Mouse (Mus musculus) erythroblast, embryonic 14.5 days (primary cell): ENCODE data around the gene Acad8. TPM values are rescaled to one million over a fixed set of nuclear protein-coding genes. Genes with fewer than 3 reads are reported as not detected.

Experiments
- H3K27me3 ChIP-seq: 2 replicates; pipeline ENCODE4 v1.6.1; 2012; ENCODE audit warnings: inconsistent platforms; ENCODE audit not compliant: control insufficient read depth
- H3K36me3 ChIP-seq: 2 replicates; pipeline ENCODE4 v1.6.1; 2012; ENCODE audit warnings: mild to moderate bottlenecking, inconsistent platforms; ENCODE audit not compliant: control insufficient read depth
- H3K4me1 ChIP-seq: 2 replicates; pipeline ENCODE4 v1.6.1; 2012; ENCODE audit warnings: inconsistent platforms; ENCODE audit not compliant: control insufficient read depth
- H3K4me3 ChIP-seq: replicated peaks from 2 replicates; pipeline ENCODE3; 2012; ENCODE audit warnings: moderate library complexity, mild to moderate bottlenecking, inconsistent platforms
- H3K9me3 ChIP-seq: 2 replicates; pipeline ENCODE4 v1.6.1; 2012; ENCODE audit warnings: low read length, inconsistent platforms, mixed read lengths; ENCODE audit not compliant: control insufficient read depth
- GATA1 ChIP-seq: IDR thresholded peaks from 2 replicates; pipeline ENCODE4 v1.6.1; 2012; ENCODE audit warnings: low read length, inconsistent platforms, mixed read lengths
- TAL1 ChIP-seq: IDR thresholded peaks from 3 replicates; pipeline ENCODE4 v1.6.1; 2012; ENCODE audit warnings: low read length, inconsistent platforms, mixed read lengths
- polyA plus RNA-seq: library from polyadenylated mRNA; stranded (reverse); fragments of >175 nt; gene quantifications from 2 replicates; pipeline ENCODE4 v1.2.3, GENCODE M21; 2012

Acad8 gene
- 0.09 and 0.10 TPM in 2 replicates for polyA plus RNA-seq

DNA sequence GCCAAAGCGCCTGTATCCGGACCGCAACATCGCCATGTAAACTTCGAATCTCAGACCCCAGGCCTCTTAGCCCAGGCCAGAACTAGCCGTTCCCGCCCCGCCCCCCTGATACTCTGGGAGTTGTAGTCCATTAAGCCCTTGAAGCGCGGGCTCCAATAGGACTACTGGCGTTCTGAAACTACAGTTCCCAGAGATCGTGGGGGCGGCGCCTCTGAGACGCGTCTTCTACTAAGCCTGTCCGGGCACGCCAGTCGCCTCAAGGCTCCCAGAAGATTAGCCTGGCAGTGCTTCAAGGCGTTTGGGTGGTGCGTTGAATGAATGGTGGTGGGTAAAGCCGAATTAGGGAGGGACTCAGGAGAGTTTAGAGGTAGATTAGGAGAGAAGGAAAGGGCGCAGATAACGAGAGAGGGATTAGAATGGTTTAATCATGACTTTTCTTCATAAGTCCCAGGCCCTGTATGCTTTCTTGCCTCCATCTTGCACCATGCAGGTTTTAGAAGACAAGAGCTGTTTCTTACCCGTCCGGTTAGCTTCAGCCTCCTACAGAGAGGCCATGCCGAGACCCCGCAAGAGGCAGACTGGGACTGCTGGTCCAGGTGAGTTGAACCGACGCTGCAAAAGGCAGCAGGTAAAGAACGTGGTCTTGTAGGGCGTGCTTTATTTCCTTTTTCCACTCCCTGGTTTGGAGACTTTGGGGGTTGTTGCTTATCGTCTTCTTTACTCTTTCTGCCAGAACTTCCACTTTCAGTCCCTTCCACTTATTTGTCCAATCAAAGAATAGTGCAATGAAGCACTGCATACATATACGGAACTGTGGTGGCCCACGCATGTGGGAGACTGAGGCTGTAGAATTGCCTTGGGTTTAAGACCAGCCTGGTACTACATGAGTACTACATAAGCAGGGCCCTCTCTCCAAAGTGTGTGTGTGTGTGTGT, at the start of gene Acad8, which contains the start of gene Thyn1:
Gene Acad8 (minus strand): TSS at position 106 of the 935 bp plus-strand sequence.
Gene Thyn1 (plus strand): TSS at position 250 of the 935 bp plus-strand sequence.
- Histone ChIP-seq H3K4me1 (peaks cover 37% of the 10 kb centered on the region), H3K27me3 (no peaks in the 10 kb centered on the region), H3K9me3 (no peaks in the 10 kb centered on the region), H3K4me3 (peak within 1 kb of the TSS; percentile 84), H3K36me3 (peaks cover 17% of the 10 kb centered on the region)
- TF ChIP-seq GATA1 (no peak), TAL1 (no peak)

DNA sequence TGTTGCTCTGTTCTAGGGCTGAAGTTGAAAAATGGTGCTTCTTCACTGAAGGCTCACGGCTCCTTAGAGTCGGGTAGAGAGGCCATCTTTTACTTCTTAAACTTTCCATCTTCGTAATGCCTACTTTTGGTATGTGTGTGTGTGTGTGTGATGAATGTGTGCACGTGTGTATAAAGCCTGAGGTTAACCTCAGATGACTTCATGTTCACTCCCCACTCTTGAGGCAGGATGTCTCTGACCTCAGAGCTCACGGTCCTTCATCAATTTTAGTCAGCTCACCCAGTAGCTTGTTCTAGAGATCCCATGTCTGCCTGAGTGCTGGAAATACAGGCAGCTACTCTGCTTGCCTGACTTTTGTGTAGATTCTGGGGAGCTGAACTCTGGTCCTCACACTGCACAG, 44.5 kb upstream of the Acad8 start:
- H3K27me3 ChIP-seq = no peaks in the 10 kb centered on the region
- H3K36me3 ChIP-seq = peaks cover 99% of the 10 kb centered on the region
- no peak for TF ChIP-seq GATA1
- no peak for TF ChIP-seq TAL1
- H3K4me1 ChIP-seq = no peaks in the 10 kb centered on the region
- H3K4me3 ChIP-seq = no peak overlapping the region
- H3K9me3 ChIP-seq = no peaks in the 10 kb centered on the region

DNA sequence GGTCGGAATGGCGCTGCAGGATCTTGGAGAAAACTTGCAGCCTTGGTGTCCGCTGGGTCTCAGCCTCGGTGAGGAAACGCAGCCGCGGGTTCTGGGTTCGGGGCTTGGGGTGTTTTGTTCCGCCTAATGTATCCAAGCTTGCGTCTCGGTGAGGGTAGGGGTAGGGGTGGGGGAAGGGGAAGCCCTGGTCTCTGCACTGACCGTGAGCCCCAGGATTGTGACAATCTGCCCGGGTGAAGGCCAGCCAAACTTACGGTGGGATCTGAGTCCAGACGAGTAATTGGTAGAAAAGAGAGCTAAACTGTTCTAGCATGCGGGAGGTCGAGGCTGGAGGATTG, 31.4 kb upstream of the Acad8 start:
- H3K36me3 ChIP-seq = peaks cover 37% of the 10 kb centered on the region
- no peaks in the 10 kb centered on the region for H3K27me3 ChIP-seq
- TF ChIP-seq GATA1 (no peak), TAL1 (no peak)
- peaks cover 61% of the 10 kb centered on the region for H3K4me1 ChIP-seq
- no peaks in the 10 kb centered on the region for H3K9me3 ChIP-seq
- H3K4me3 ChIP-seq = peak overlapping the region; percentile 100

DNA sequence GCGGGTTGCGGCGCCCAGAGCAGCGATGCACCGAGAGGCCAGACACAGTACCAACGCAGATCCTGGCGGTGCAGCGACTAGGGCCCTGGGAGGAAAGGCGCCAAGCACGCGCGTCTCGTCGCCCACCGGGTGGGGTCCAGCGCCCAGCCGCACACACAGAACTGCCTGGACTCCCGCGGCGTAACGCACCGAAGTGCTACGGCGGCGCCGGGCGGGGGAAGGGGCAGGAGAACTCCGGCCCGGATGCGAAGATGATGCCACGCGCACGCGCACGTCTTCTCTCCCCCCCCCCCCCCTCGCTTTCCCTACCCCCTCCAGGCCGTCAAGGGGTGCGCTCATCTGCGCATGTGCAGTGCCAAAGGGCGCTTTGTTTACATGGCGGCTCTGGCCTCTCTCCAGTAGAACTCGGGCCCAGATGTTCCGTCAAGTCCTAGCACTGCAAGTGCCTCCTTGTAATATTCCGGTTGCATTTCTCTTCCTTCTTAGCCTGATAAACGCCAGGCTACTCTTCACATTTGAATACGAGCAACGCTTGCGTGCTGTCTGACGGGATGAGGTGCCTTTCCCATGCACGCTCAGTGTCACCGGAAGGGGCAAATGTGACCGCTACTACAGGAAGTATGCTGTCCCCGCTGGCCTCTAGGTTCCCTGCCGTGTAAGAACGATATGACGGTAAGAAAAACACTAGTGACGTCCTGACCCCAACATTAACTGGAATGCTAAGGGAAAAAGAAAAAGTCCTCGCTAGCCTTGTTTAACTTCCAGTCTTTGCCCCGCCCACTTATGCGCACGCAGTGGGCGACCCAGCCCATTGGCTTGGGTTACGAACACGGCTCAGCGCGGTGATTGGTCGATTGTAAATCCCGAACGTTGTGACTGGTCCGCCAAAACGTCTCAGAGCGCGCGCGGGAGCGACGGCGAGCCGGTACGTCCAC, 30.7 kb upstream of the Acad8 start, which contains the start of the genes Vps26b and Ncapd3:
Gene Vps26b (minus strand): TSS at position 238 of the 935 bp plus-strand sequence.
Gene Ncapd3 (plus strand): TSS at position 348 of the 935 bp plus-strand sequence.
- Histone ChIP-seq H3K36me3 (peaks cover 32% of the 10 kb centered on the region), H3K4me3 (peak within 1 kb of the TSS; percentile 100), H3K27me3 (no peaks in the 10 kb centered on the region), H3K9me3 (no peaks in the 10 kb centered on the region), H3K4me1 (peaks cover 59% of the 10 kb centered on the region)
- TF ChIP-seq GATA1 (no peak), TAL1 (no peak)

DNA sequence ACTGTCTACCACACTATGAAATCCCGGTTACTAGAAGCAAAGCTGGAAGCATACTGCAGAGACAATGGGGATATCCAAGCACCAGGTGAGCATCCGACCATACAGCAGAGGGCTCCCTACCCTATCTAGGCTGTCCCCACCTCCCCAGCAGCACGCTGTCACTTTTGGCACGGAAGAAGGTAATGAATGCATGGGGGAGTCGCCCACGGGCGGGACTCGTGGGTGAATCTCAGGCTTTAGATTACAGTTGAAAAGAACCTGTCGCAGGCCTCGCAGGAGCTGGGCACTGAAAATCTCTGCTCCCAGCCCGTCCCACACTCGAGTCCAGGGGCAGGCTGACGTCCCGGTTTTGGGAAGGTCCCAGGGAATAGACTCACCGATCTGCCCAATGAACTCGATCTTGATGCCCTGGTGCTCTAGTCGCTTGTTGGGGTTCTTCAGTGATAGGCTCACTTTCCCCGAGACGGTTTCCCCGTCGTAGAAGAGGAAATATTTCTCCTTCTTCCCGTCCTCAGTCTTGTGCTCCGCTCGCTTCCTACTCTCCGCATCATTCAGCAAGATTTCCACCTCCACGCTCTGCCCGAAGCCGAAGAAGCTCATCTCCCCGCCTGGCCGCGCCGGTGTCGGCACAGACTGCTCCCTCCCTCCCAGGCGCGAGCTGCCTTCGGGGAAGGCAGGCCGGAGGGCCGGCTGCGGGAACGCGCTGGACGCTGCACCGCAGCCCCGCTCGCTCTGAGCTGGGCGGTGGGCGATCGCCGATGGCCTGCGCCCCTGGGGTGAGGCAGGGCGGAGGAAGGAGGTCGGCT, 29.9 kb upstream of the Acad8 start:
- Histone ChIP-seq H3K4me3 (peak overlapping the region; percentile 100), H3K9me3 (no peaks in the 10 kb centered on the region), H3K36me3 (peaks cover 23% of the 10 kb centered on the region), H3K27me3 (no peaks in the 10 kb centered on the region), H3K4me1 (peaks cover 55% of the 10 kb centered on the region)
- TF ChIP-seq TAL1 (no peak), GATA1 (no peak)

DNA sequence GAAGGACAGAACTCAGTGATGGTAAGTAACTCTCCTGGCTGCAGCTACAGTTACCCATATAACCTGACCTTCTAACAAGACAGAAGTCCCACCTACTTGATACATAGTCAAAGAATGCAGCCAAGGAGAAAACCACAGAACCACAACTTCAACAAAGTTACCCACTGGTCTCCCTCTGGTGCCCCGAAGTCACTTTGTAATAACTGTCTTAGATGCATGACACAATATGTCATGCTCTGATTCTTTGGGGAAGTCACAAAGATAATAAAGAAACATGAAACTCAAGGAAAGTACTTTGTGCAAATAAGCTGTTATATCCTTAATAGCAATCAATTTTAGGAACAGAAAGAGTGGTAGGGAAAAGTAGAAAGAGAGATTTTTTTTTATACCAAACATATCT, 27.3 kb upstream of the Acad8 start:
- H3K9me3 ChIP-seq = no peaks in the 10 kb centered on the region
- TF ChIP-seq TAL1 = no peak
- no peak for TF ChIP-seq GATA1
- H3K4me3 ChIP-seq = no peak overlapping the region
- H3K27me3 ChIP-seq = no peaks in the 10 kb centered on the region
- peaks cover 11% of the 10 kb centered on the region for H3K36me3 ChIP-seq
- H3K4me1 ChIP-seq = peaks cover 38% of the 10 kb centered on the region

DNA sequence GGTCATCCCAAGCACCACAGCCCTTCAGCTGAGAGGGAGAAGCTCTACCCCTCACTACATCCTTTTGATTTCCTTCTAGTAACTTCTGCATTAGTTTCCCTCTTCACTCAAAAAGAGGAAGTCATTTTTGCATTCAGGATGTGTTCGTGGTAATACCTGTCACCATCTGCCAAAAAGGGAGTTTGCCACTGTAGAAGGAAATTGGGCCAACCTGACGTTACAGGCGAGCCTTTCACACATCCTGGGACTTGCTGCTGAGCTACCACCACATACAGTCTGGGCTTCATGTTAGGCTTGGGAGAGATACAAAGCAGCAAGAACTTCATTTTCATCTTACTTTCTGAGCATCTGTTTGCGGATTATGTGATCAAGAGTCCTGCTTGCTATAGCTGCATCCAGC, 24.3 kb upstream of the Acad8 start:
- TF ChIP-seq TAL1 (no peak), GATA1 (no peak)
- H3K4me1 ChIP-seq = peaks cover 22% of the 10 kb centered on the region
- H3K27me3 ChIP-seq = no peaks in the 10 kb centered on the region
- peaks cover 20% of the 10 kb centered on the region for H3K36me3 ChIP-seq
- H3K9me3 ChIP-seq = no peaks in the 10 kb centered on the region
- no peak overlapping the region for H3K4me3 ChIP-seq

DNA sequence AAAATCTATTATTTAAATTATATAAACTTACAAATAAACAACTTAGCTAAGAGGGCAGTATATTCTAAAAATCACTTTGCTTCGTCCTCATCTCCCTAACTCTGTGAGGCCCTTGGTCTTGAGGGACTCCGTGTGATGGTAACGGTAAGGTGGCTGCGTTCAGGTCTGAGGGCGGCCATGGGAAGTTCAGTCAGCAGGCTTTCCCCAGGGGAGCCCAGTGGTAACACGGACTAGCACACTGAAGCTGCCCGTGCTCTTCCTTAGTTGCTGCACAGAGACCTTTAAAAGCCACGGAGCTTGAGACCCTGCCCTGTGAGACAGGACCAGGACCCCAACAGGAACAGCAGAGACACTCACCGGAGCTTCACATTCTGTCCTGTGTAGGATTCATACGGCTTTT, 19.6 kb upstream of the Acad8 start:
- Histone ChIP-seq H3K27me3 (no peaks in the 10 kb centered on the region), H3K4me1 (no peaks in the 10 kb centered on the region; the same call in 1 of the 2 replicates), H3K36me3 (peaks cover 56% of the 10 kb centered on the region), H3K4me3 (no peak overlapping the region), H3K9me3 (no peaks in the 10 kb centered on the region)
- TF ChIP-seq GATA1 = no peak
- TF ChIP-seq TAL1 = no peak
